Mouse (Mus musculus) spleen, postnatal 10 days (tissue): ENCODE measurements around the gene Egfr.

Experiments
- DNase-seq, 2 experiments: peaks; one replicate each; pipeline ENCODE4 v3.0.0; 2021 to 2022; ENCODE audit warnings: low spot score in 2 of 2

Gene Egfr

GRCm38 (mm10) chr11:16951761-16952010, 199.7 kb downstream of the Egfr start:
- no peak for DNase-seq

DNA sequence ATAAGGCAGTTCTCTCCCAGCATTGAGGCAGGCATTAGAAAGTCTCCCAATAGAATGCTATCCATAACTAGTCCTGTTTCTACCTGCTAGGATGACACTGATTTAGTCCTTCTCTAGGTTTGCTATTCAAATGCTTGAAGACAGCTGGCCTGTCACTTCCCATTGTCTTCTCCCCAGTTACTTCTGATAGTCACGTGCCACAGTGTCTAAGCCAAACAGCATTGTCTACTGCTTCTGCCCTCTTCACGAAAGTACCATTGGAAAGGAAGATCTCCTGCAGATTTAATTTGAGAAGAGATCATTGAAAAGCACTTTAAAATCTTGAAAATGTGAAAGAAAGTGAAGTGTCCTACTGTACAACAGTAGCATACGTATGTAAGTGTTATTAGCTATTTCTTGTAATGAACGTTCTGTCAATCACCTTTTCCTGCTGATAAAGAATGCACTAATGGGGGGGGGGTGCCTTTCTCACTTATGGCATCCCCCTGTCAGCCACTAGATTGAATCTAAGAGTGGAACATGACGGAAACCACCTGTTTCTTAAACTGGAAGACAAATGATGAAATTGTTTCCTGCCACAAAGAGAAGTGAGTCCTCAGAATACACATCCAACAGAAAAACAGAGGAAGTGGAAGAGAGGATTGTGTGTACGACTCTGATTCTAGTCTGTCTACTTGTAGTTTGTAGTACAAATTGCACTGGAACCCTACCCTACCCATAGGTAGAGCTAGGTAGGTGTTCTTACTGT, 204.3 kb downstream of the Egfr start:
- no peak for DNase-seq

DNA sequence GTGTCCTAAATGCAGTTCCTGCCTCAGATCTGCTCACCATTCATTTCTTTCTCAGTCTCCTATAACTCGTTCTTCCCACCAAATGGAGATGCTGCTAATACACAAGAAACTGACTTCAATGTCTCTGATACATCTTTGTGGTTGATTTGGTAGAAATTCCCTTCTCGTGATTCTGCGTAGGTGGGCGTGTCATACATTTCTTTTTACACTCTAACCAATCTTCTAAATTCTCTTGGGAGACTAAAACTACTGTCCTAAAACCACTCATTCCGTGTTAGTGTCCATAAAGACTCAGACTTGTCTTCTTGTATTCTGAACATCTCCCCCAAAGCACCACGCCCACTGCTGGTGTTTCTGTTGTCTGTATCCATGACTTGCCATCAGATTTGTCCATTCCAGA, 205.0 kb downstream of the Egfr start:
- no peak for DNase-seq

- DNase-seq, result no peak
Observed at GRCm38 (mm10) chr11:16958520-16958919, 206.5 kb downstream of the Egfr start.
